Comparison of ENCODE assay signal across 9 mouse cellular contexts in the genomic region with DNA sequence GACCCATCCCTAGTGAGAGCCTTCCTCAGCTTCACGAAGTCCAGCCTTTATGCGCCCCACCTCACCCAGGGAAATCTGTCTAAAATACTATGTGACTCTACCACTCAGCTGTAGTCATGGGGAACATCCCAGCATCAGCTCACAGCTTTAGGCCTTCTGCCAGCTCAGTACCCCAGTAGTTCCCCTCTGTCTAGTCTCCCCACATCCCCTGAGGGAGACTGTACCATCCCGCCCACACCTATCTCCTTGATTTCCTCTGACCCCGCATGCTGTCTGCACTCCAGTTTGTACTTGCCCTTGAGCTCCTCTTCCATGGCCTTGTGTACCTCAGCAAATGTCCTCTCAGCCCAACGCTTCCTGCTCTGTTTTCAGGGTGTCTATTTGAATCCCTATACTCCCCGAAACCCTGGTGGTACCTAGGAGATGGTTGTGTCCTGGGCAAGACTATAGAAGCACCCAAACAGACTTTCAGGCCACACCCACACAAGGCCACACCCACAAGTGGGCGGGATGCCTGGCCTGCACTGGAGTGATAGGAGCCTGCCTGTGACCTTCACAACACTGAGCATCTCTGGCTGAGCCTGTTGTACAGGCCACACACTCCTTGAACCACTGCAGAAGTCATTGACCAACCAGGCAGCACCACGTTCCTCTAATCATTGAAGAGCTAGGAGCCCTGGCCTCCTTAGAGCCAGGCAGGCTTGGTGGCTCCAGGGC. TPM values are rescaled to one million over a fixed set of nuclear protein-coding genes. Genes with fewer than 3 reads are reported as not detected.
DNase-seq lines count a peak whose midpoint lies in the region; ATAC-seq lines count a peak whose summit lies in the region.
"Had no signal": no experiment of that assay in that cellular context is flagged by ENCODE, and none has a peak within 500 bp of the region (broad histone marks: within the 10 kb centered on the region; RNA-seq: fewer than 3 reads in every experiment).

No protein-coding gene starts in this region.

- peaks cover 74% of the 10 kb centered on the region for H3K36me3 ChIP-seq in limb, embryonic 13.5 days
- H3K36me3 ChIP-seq in limb, embryonic 10.5 days = peaks cover 40% of the 10 kb centered on the region; the same call in 1 of the 2 replicates

- no peak overlapping the region for H3K27ac ChIP-seq in limb, embryonic 13.5 days
- no peak overlapping the region for H3K27ac ChIP-seq in limb, embryonic 10.5 days

- 62% methylated on average over 8 of the region's 8 CpGs for WGBS in limb, embryonic 13.5 days
- WGBS in limb, embryonic 10.5 days = 61% methylated on average over 8 of the region's 8 CpGs

- H3K9ac ChIP-seq in limb, embryonic 13.5 days = no peak overlapping the region

- H3K4me1 ChIP-seq in limb, embryonic 13.5 days = no peaks in the 10 kb centered on the region
- peaks cover 15% of the 10 kb centered on the region for H3K4me1 ChIP-seq in limb, embryonic 10.5 days

- intact Hi-C loops in heart, postnatal 10 days (cut with DNase I) = no loop called here

- peak; percentile 55; the same call in 1 of the 2 replicates for ATAC-seq in limb, embryonic 13.5 days (ENCODE audit: low FRiP score, low read depth)
- no peak for ATAC-seq in frontal cortex, adult (ENCODE audit: low TSS enrichment)

- no peak overlapping the region for H3K4me2 ChIP-seq in limb, embryonic 13.5 days (replicated peaks)

- H3K27me3 ChIP-seq in limb, embryonic 13.5 days = no peaks in the 10 kb centered on the region
- no peaks in the 10 kb centered on the region for H3K27me3 ChIP-seq in limb, embryonic 10.5 days (ENCODE audit: low read depth, poor library complexity, severe bottlenecking)

- no peak overlapping the region for H3K4me3 ChIP-seq in limb, embryonic 13.5 days
- H3K4me3 ChIP-seq in limb, embryonic 10.5 days = no peak overlapping the region
- H3K4me3 ChIP-seq: myocyte had no signal

- H3K9me3 ChIP-seq in limb, embryonic 13.5 days = no peaks in the 10 kb centered on the region
- no peaks in the 10 kb centered on the region for H3K9me3 ChIP-seq in limb, embryonic 10.5 days (replicated peaks)

- DNase-seq in limb, embryonic 10.5 days (ENCODE audit: low spot score) = no peak
- peak; percentile 37 to 43 for DNase-seq in adrenal gland, adult 18-20 months (ENCODE audit: low spot score in 2 of 2)
- DNase-seq in heart, postnatal 10 days = peak; percentile 19 to 30
- DNase-seq in spleen, postnatal 14 days (ENCODE audit: low spot score in 2 of 2) = peak; percentile 84 to 85
- DNase-seq in layer of hippocampus, postnatal 36 days = no peak
- DNase-seq in left cerebral cortex, adult 18-20 months (ENCODE audit: low spot score in 2 of 2) = no peak

RNA-seq across cellular contexts. Expression of a gene that starts 26.4 kb away (rescaled TPM):
- 223 TPM in 2 replicates for polyA plus RNA-seq in limb, embryonic 13.5 days (2015; fragmentation: Nextera tagmentation; extraction: Ambion mirVana)
- polyA plus RNA-seq in limb, embryonic 10.5 days (2016; fragmentation: Nextera tagmentation; extraction: Ambion mirVana) = 15.2 and 71.5 TPM in 2 replicates
- 1 to 10 TPM; 1.7 to 2.8 TPM for total RNA-seq in adrenal gland, adult 18-20 months (2021)
- 1 to 10 TPM; 3.0 to 3.1 TPM for total RNA-seq in heart, postnatal 10 days (2021)
- total RNA-seq in layer of hippocampus, postnatal 36 days (2021) = 10 to 100 TPM; 12.0 to 13.2 TPM
- total RNA-seq in left cerebral cortex, adult 18-20 months (2021) = 10 to 100 TPM; 11.5 to 12.8 TPM

RNA-seq across cellular contexts. Expression of a gene that starts 30.4 kb away (rescaled TPM):
- not detected in 2 replicates for polyA plus RNA-seq in limb, embryonic 13.5 days (2015; fragmentation: Nextera tagmentation; extraction: Ambion mirVana)
- polyA plus RNA-seq in limb, embryonic 10.5 days (2016; fragmentation: Nextera tagmentation; extraction: Ambion mirVana) = not detected in 2 replicates
- not detected for total RNA-seq in adrenal gland, adult 18-20 months (2021)
- not detected for total RNA-seq in heart, postnatal 10 days (2021)
- total RNA-seq in layer of hippocampus, postnatal 36 days (2021) = not detected
- total RNA-seq in left cerebral cortex, adult 18-20 months (2021) = not detected
- polyA plus RNA-seq: myocyte had no signal

RNA-seq across cellular contexts. Expression of a gene that starts 55.8 kb away (rescaled TPM):
- polyA plus RNA-seq in limb, embryonic 13.5 days (2015; fragmentation: Nextera tagmentation; extraction: Ambion mirVana) = 24.3 and 27.4 TPM in 2 replicates
- polyA plus RNA-seq in limb, embryonic 10.5 days (2016; fragmentation: Nextera tagmentation; extraction: Ambion mirVana) = 2.2 and 3.0 TPM in 2 replicates
- total RNA-seq in adrenal gland, adult 18-20 months (2021) = 100 to 1,000 TPM in 1 of 2 experiments, 10 to 100 TPM in 1; 61.4 to 128 TPM
- total RNA-seq in heart, postnatal 10 days (2021) = 1,000 to 10,000 TPM; 7,205 to 8,003 TPM
- total RNA-seq in layer of hippocampus, postnatal 36 days (2021) = 10 to 100 TPM; 94.1 to 94.6 TPM
- 100 to 1,000 TPM; 135 to 150 TPM for total RNA-seq in left cerebral cortex, adult 18-20 months (2021)

RNA-seq across cellular contexts. Expression of a gene that starts 55.9 kb away (rescaled TPM):
- polyA plus RNA-seq in limb, embryonic 13.5 days (2015; fragmentation: Nextera tagmentation; extraction: Ambion mirVana) = not detected in 2 replicates
- polyA plus RNA-seq in limb, embryonic 10.5 days (2016; fragmentation: Nextera tagmentation; extraction: Ambion mirVana) = not detected in 2 replicates
- not detected for total RNA-seq in adrenal gland, adult 18-20 months (2021)
- total RNA-seq in heart, postnatal 10 days (2021) = 1 to 10 TPM in 1 of 2 experiments, not detected in 1; 1.1 TPM
- 1 to 10 TPM in 1 of 2 experiments, not detected in 1; 1.1 TPM for total RNA-seq in layer of hippocampus, postnatal 36 days (2021)
- under 1 TPM in 1 of 2 experiments, not detected in 1; 0.75 TPM for total RNA-seq in left cerebral cortex, adult 18-20 months (2021)

Comparison
In these comparisons a context has a peak if more than half of its experiments do, and no peak if none do; other contexts are left out.
1. DNase-seq: peak in adrenal gland, adult 18-20 months (2 of 2), heart, postnatal 10 days (2 of 2) and spleen, postnatal 14 days (2 of 2); none in limb, embryonic 10.5 days (single experiment), layer of hippocampus, postnatal 36 days (0 of 2) and left cerebral cortex, adult 18-20 months (0 of 2).
2. RNA of a gene that starts 55.8 kb away (total RNA-seq): 7,205 to 8,003 TPM in heart, postnatal 10 days; 135 to 150 TPM in left cerebral cortex, adult 18-20 months, 61.4 to 128 TPM in adrenal gland, adult 18-20 months and 94.1 to 94.6 TPM in layer of hippocampus, postnatal 36 days; every median in the first group is over 10 times any median in the second.